Mouse (Mus musculus) macrophage (primary cell): ENCODE measurements at regions not wholly inside any gene's neighbourhood (a gene's known extent, or its start where the extent isn't known, plus 50 kb on each side); places are given as distances from the start of the nearest gene placed in this dataset.

Source experiments
- H3K27ac ChIP-seq: fragments of 350-480 bp; formaldehyde crosslinking; 2 replicates; pipeline ENCODE4 v1.9.0; 2021
- H3K36me3 ChIP-seq: fragments of 350-480 bp; formaldehyde crosslinking; 2 replicates; pipeline ENCODE4 v1.9.0; 2021; ENCODE audit errors: inconsistent target
- H3K4me3 ChIP-seq: fragments of 350-480 bp; formaldehyde crosslinking; 2 replicates; pipeline ENCODE4 v1.9.0; 2021; ENCODE audit errors: inconsistent target
- H3K79me2 ChIP-seq: fragments of 350-480 bp; formaldehyde crosslinking; 2 replicates; pipeline ENCODE4 v1.9.0; 2021; ENCODE audit errors: inconsistent target
- WGBS: methylation state at CpG from one replicate; pipeline ENCODE4 v1.1.7; 2026; ENCODE audit warnings: inconsistent platforms; ENCODE audit not compliant: missing documents; 5-methylcytosine and 5-hydroxymethylcytosine counted together

GRCm38 (mm10) chr8:126706247-126706646 is 112.5 kb upstream of the Irf2bp2 start:
- H3K4me3 ChIP-seq, result no peak overlapping the region
- no peaks in the 10 kb centered on the region for H3K79me2 ChIP-seq
- H3K36me3 ChIP-seq, result no peaks in the 10 kb centered on the region
- WGBS, result 84% methylated on average over 8 of the region's 8 CpGs
- no peak overlapping the region for H3K27ac ChIP-seq

GRCm38 (mm10) chr8:126705391-126705790 is 111.6 kb upstream of the Irf2bp2 start:
- Histone ChIP-seq H3K4me3 (no peak overlapping the region), H3K79me2 (no peaks in the 10 kb centered on the region), H3K36me3 (no peaks in the 10 kb centered on the region), H3K27ac (no peak overlapping the region)
- WGBS, result 61% methylated on average over 2 of the region's 2 CpGs

- Histone ChIP-seq H3K27ac (no peak overlapping the region), H3K36me3 (no peaks in the 10 kb centered on the region), H3K79me2 (no peaks in the 10 kb centered on the region), H3K4me3 (no peak overlapping the region)
- 57% methylated on average over 8 of the region's 8 CpGs for WGBS
Measured at GRCm38 (mm10) chr8:126704706-126705105, 110.9 kb upstream of the Irf2bp2 start.

GRCm38 (mm10) chr8:126703546-126703945 is 109.8 kb upstream of the Irf2bp2 start:
- no peaks in the 10 kb centered on the region for H3K79me2 ChIP-seq
- H3K4me3 ChIP-seq, result no peak overlapping the region
- 89% methylated on average over 5 of the region's 5 CpGs for WGBS
- no peak overlapping the region for H3K27ac ChIP-seq
- no peaks in the 10 kb centered on the region for H3K36me3 ChIP-seq

GRCm38 (mm10) chr8:126702294-126702693 is 108.5 kb upstream of the Irf2bp2 start:
- WGBS, result 52% methylated on average over 6 of the region's 6 CpGs
- Histone ChIP-seq H3K4me3 (no peak overlapping the region), H3K27ac (no peak overlapping the region), H3K36me3 (no peaks in the 10 kb centered on the region), H3K79me2 (no peaks in the 10 kb centered on the region)

GRCm38 (mm10) chr8:126699389-126699775 is 105.6 kb upstream of the Irf2bp2 start:
- Histone ChIP-seq H3K79me2 (no peaks in the 10 kb centered on the region), H3K4me3 (no peak overlapping the region), H3K27ac (no peak overlapping the region), H3K36me3 (no peaks in the 10 kb centered on the region)
- 14% methylated on average over 6 of the region's 6 CpGs for WGBS

- Histone ChIP-seq H3K27ac (no peak overlapping the region), H3K4me3 (no peak overlapping the region), H3K36me3 (no peaks in the 10 kb centered on the region), H3K79me2 (no peaks in the 10 kb centered on the region)
- WGBS, result 80% methylated on average over 7 of the region's 7 CpGs
Measured at GRCm38 (mm10) chr8:126698601-126699388, 105.0 kb upstream of the Irf2bp2 start.

GRCm38 (mm10) chr8:126696346-126697010 is 102.7 kb upstream of the Irf2bp2 start:
- H3K36me3 ChIP-seq, result no peaks in the 10 kb centered on the region
- H3K4me3 ChIP-seq, result no peak overlapping the region
- H3K27ac ChIP-seq, result peak overlapping the region; percentile 29; the same call in 1 of the 2 replicates
- no peaks in the 10 kb centered on the region for H3K79me2 ChIP-seq
- 66% methylated on average over 7 of the region's 7 CpGs for WGBS

- Histone ChIP-seq H3K4me3 (no peak overlapping the region), H3K27ac (no peak overlapping the region), H3K36me3 (no peaks in the 10 kb centered on the region), H3K79me2 (no peaks in the 10 kb centered on the region)
- 93% methylated on average over 7 of the region's 7 CpGs for WGBS
Measured at GRCm38 (mm10) chr8:126694370-126694769, 100.6 kb upstream of the Irf2bp2 start.

- Histone ChIP-seq H3K27ac (no peak overlapping the region), H3K36me3 (no peaks in the 10 kb centered on the region), H3K4me3 (no peak overlapping the region), H3K79me2 (no peaks in the 10 kb centered on the region)
- WGBS, result 75% methylated on average over 1 of the region's 1 CpGs
Measured at GRCm38 (mm10) chr8:126693642-126694041, 99.9 kb upstream of the Irf2bp2 start.

GRCm38 (mm10) chr8:126692711-126693110 is 98.9 kb upstream of the Irf2bp2 start:
- no peak overlapping the region for H3K4me3 ChIP-seq
- 93% methylated on average over 3 of the region's 3 CpGs for WGBS

GRCm38 (mm10) chr8:126692263-126692662 is 98.5 kb upstream of the Irf2bp2 start:
- H3K36me3 ChIP-seq, result no peaks in the 10 kb centered on the region
- no peak overlapping the region for H3K4me3 ChIP-seq
- 63% methylated on average over 3 of the region's 3 CpGs for WGBS
- H3K27ac ChIP-seq, result no peak overlapping the region
- no peaks in the 10 kb centered on the region for H3K79me2 ChIP-seq

More at GRCm38 (mm10) chr8:126692711-126693110, 98.9 kb upstream of the Irf2bp2 start:
- no peaks in the 10 kb centered on the region for H3K79me2 ChIP-seq
- no peaks in the 10 kb centered on the region for H3K36me3 ChIP-seq
- H3K27ac ChIP-seq, result no peak overlapping the region

GRCm38 (mm10) chr8:126688450-126688849 is 94.7 kb upstream of the Irf2bp2 start:
- no peaks in the 10 kb centered on the region for H3K36me3 ChIP-seq
- WGBS, result 84% methylated on average over 5 of the region's 5 CpGs
- H3K79me2 ChIP-seq, result no peaks in the 10 kb centered on the region
- no peak overlapping the region for H3K27ac ChIP-seq
- no peak overlapping the region for H3K4me3 ChIP-seq

GRCm38 (mm10) chr8:126688014-126688413 is 94.2 kb upstream of the Irf2bp2 start:
- no peak overlapping the region for H3K4me3 ChIP-seq
- WGBS, result 58% methylated on average over 3 of the region's 6 CpGs
- no peak overlapping the region for H3K27ac ChIP-seq
- H3K36me3 ChIP-seq, result no peaks in the 10 kb centered on the region
- H3K79me2 ChIP-seq, result no peaks in the 10 kb centered on the region

GRCm38 (mm10) chr8:126686827-126687226 is 93.0 kb upstream of the Irf2bp2 start:
- Histone ChIP-seq H3K27ac (no peak overlapping the region), H3K36me3 (no peaks in the 10 kb centered on the region), H3K4me3 (no peak overlapping the region), H3K79me2 (no peaks in the 10 kb centered on the region)
- WGBS, result 83% methylated on average over 4 of the region's 4 CpGs
